Mouse (Mus musculus) liver, embryonic 15.5 days (tissue): Measurements from ENCODE around the gene Actn2. TPM values are rescaled to one million over a fixed set of nuclear protein-coding genes. Genes with fewer than 3 reads are reported as not detected.

ENCODE experiments used
- ATAC-seq: fragments of 200-750 bp; cut with Nextera tagmentation; 2 replicates; pipeline ENCODE4 v1.8.0; 2017; ENCODE audit warnings: moderate number of reproducible peaks, mild to moderate bottlenecking, moderate library complexity; ENCODE audit not compliant: insufficient read depth
- H3K27ac ChIP-seq: fragments of 300-500 bp; sonication (generic); replicated peaks from 2 replicates; pipeline ENCODE4 v1.5.1; 2015; ENCODE audit warnings: mild to moderate bottlenecking, inconsistent platforms
- H3K27me3 ChIP-seq: fragments of 300-500 bp; sonication (generic); 2 replicates; pipeline ENCODE4 v1.6.1; 2015; ENCODE audit warnings: mild to moderate bottlenecking, inconsistent platforms
- H3K36me3 ChIP-seq: fragments of 300-500 bp; sonication (generic); replicated peaks from 2 replicates; pipeline ENCODE4 v1.6.1; 2015; ENCODE audit warnings: moderate library complexity, mild to moderate bottlenecking, inconsistent platforms
- H3K4me1 ChIP-seq: fragments of 300-500 bp; sonication (generic); replicated peaks from 2 replicates; pipeline ENCODE4 v1.6.1; 2015; ENCODE audit warnings: inconsistent platforms
- H3K4me2 ChIP-seq: fragments of 300-500 bp; sonication (generic); 2 replicates; pipeline ENCODE4 v1.6.1; 2015; ENCODE audit warnings: moderate library complexity, mild to moderate bottlenecking, inconsistent platforms
- H3K4me3 ChIP-seq: fragments of 300-500 bp; sonication (generic); replicated peaks from 2 replicates; pipeline ENCODE4 v1.5.1; 2015; ENCODE audit warnings: mild to moderate bottlenecking, inconsistent platforms
- H3K9ac ChIP-seq: fragments of 300-500 bp; sonication (generic); 2 replicates; pipeline ENCODE4 v1.6.1; 2015; ENCODE audit warnings: moderate library complexity, mild to moderate bottlenecking, inconsistent platforms
- H3K9me3 ChIP-seq: fragments of 300-500 bp; sonication (generic); replicated peaks from 2 replicates; pipeline ENCODE4 v1.6.1; 2016; ENCODE audit warnings: inconsistent platforms
- WGBS: fragments of 180-500 bp; shearing (Covaris S2); methylation state at CpG from one replicate; pipeline ENCODE4 v1.1.7; 2015; ENCODE audit warnings: mixed read lengths; ENCODE audit not compliant: insufficient replicate concordance; 5-methylcytosine and 5-hydroxymethylcytosine counted together
- polyA plus RNA-seq: library from polyadenylated mRNA; unstranded; fragments of >200 nt; fragmentation: Nextera tagmentation; extraction: Ambion mirVana; gene quantifications from 2 replicates; pipeline ENCODE4 v1.2.1, GENCODE M21; 2015

Gene Actn2
- polyA plus RNA-seq, 1 experiment from 2014 or later = 22.5 TPM

GRCm38 (mm10) chr13:12314173-12314572 is 26.4 kb downstream of the Actn2 start:
- no peaks in the 10 kb centered on the region for H3K4me1 ChIP-seq
- no peak overlapping the region for H3K4me3 ChIP-seq
- H3K27ac ChIP-seq = no peak overlapping the region
- no peak for ATAC-seq
- no peaks in the 10 kb centered on the region for H3K9me3 ChIP-seq
- H3K4me2 ChIP-seq = no peak overlapping the region
- H3K27me3 ChIP-seq = no peaks in the 10 kb centered on the region
- H3K9ac ChIP-seq = no peak overlapping the region
- no peaks in the 10 kb centered on the region for H3K36me3 ChIP-seq
- WGBS = 70% methylated on average over 6 of the region's 6 CpGs

- Histone ChIP-seq H3K9me3 (no peaks in the 10 kb centered on the region), H3K27ac (no peak overlapping the region), H3K4me1 (no peaks in the 10 kb centered on the region), H3K36me3 (no peaks in the 10 kb centered on the region), H3K4me3 (no peak overlapping the region), H3K27me3 (no peaks in the 10 kb centered on the region), H3K9ac (no peak overlapping the region), H3K4me2 (no peak overlapping the region)
- 64% methylated on average over 10 of the region's 10 CpGs for WGBS
- ATAC-seq = no peak
Observed at GRCm38 (mm10) chr13:12311930-12312492, 28.5 kb downstream of the Actn2 start.

- Histone ChIP-seq H3K4me2 (no peak overlapping the region), H3K27me3 (no peaks in the 10 kb centered on the region), H3K9ac (no peak overlapping the region), H3K36me3 (no peaks in the 10 kb centered on the region), H3K4me3 (no peak overlapping the region), H3K4me1 (no peaks in the 10 kb centered on the region), H3K27ac (no peak overlapping the region), H3K9me3 (no peaks in the 10 kb centered on the region)
- no peak for ATAC-seq
- WGBS = 73% methylated on average over 4 of the region's 4 CpGs
Observed at GRCm38 (mm10) chr13:12311371-12311770, 29.2 kb downstream of the Actn2 start.

GRCm38 (mm10) chr13:12309446-12309845 is 31.1 kb downstream of the Actn2 start:
- no peak for ATAC-seq
- Histone ChIP-seq H3K9me3 (no peaks in the 10 kb centered on the region), H3K4me2 (no peak overlapping the region), H3K36me3 (no peaks in the 10 kb centered on the region), H3K27me3 (no peaks in the 10 kb centered on the region), H3K4me1 (no peaks in the 10 kb centered on the region), H3K27ac (no peak overlapping the region), H3K4me3 (no peak overlapping the region), H3K9ac (no peak overlapping the region)
- 77% methylated on average over 3 of the region's 3 CpGs for WGBS

- Histone ChIP-seq H3K9me3 (no peaks in the 10 kb centered on the region), H3K4me3 (no peak overlapping the region), H3K27ac (no peak overlapping the region), H3K4me2 (no peak overlapping the region), H3K9ac (no peak overlapping the region), H3K36me3 (no peaks in the 10 kb centered on the region), H3K27me3 (no peaks in the 10 kb centered on the region), H3K4me1 (no peaks in the 10 kb centered on the region)
- WGBS = 73% methylated on average over 12 of the region's 12 CpGs
- no peak for ATAC-seq
Observed at GRCm38 (mm10) chr13:12308878-12309277, 31.7 kb downstream of the Actn2 start.

GRCm38 (mm10) chr13:12308473-12308872 is 32.1 kb downstream of the Actn2 start:
- 79% methylated on average over 8 of the region's 8 CpGs for WGBS
- Histone ChIP-seq H3K4me1 (no peaks in the 10 kb centered on the region), H3K9me3 (no peaks in the 10 kb centered on the region), H3K36me3 (no peaks in the 10 kb centered on the region), H3K27me3 (no peaks in the 10 kb centered on the region), H3K27ac (no peak overlapping the region), H3K9ac (no peak overlapping the region), H3K4me2 (no peak overlapping the region), H3K4me3 (no peak overlapping the region)
- no peak for ATAC-seq

- Histone ChIP-seq H3K4me3 (no peak overlapping the region), H3K9ac (no peak overlapping the region), H3K27ac (no peak overlapping the region), H3K9me3 (no peaks in the 10 kb centered on the region), H3K4me2 (no peak overlapping the region), H3K27me3 (no peaks in the 10 kb centered on the region), H3K36me3 (no peaks in the 10 kb centered on the region), H3K4me1 (no peaks in the 10 kb centered on the region)
- no peak for ATAC-seq
- 37% methylated on average over 4 of the region's 4 CpGs for WGBS
Observed at GRCm38 (mm10) chr13:12307286-12307685, 33.3 kb downstream of the Actn2 start.

- no peak overlapping the region for H3K4me2 ChIP-seq
- WGBS = 52% methylated on average over 8 of the region's 8 CpGs
Observed at GRCm38 (mm10) chr13:12305540-12305939, 35.0 kb downstream of the Actn2 start.

GRCm38 (mm10) chr13:12304991-12305390 is 35.6 kb downstream of the Actn2 start:
- H3K27me3 ChIP-seq = no peaks in the 10 kb centered on the region
- WGBS = 62% methylated on average over 5 of the region's 5 CpGs
- H3K4me3 ChIP-seq = no peak overlapping the region
- H3K9ac ChIP-seq = no peak overlapping the region
- no peak overlapping the region for H3K4me2 ChIP-seq
- H3K27ac ChIP-seq = no peak overlapping the region
- H3K4me1 ChIP-seq = no peaks in the 10 kb centered on the region
- H3K36me3 ChIP-seq = no peaks in the 10 kb centered on the region
- H3K9me3 ChIP-seq = no peaks in the 10 kb centered on the region
- ATAC-seq = no peak

More at GRCm38 (mm10) chr13:12305540-12305939, 35.0 kb downstream of the Actn2 start:
- H3K36me3 ChIP-seq = no peaks in the 10 kb centered on the region
- no peaks in the 10 kb centered on the region for H3K9me3 ChIP-seq
- H3K4me3 ChIP-seq = no peak overlapping the region
- no peaks in the 10 kb centered on the region for H3K27me3 ChIP-seq
- no peak for ATAC-seq
- H3K9ac ChIP-seq = no peak overlapping the region
- no peak overlapping the region for H3K27ac ChIP-seq
- H3K4me1 ChIP-seq = no peaks in the 10 kb centered on the region

GRCm38 (mm10) chr13:12297777-12298176 is 42.8 kb downstream of the Actn2 start:
- 70% methylated on average over 6 of the region's 6 CpGs for WGBS

GRCm38 (mm10) chr13:12296701-12297100 is 43.9 kb downstream of the Actn2 start:
- H3K9ac ChIP-seq = no peak overlapping the region
- H3K9me3 ChIP-seq = no peaks in the 10 kb centered on the region
- no peaks in the 10 kb centered on the region for H3K4me1 ChIP-seq
- no peaks in the 10 kb centered on the region for H3K27me3 ChIP-seq
- H3K36me3 ChIP-seq = no peaks in the 10 kb centered on the region
- no peak overlapping the region for H3K4me2 ChIP-seq
- no peak overlapping the region for H3K4me3 ChIP-seq
- 68% methylated on average over 3 of the region's 3 CpGs for WGBS
- no peak overlapping the region for H3K27ac ChIP-seq
- no peak for ATAC-seq

More at GRCm38 (mm10) chr13:12297777-12298176, 42.8 kb downstream of the Actn2 start:
- no peak for ATAC-seq
- Histone ChIP-seq H3K9ac (no peak overlapping the region), H3K27me3 (no peaks in the 10 kb centered on the region), H3K27ac (no peak overlapping the region), H3K4me3 (no peak overlapping the region), H3K4me2 (no peak overlapping the region), H3K4me1 (no peaks in the 10 kb centered on the region), H3K36me3 (no peaks in the 10 kb centered on the region), H3K9me3 (no peaks in the 10 kb centered on the region)

- no peak overlapping the region for H3K9ac ChIP-seq
- no peak overlapping the region for H3K4me3 ChIP-seq
- no peak for ATAC-seq
- H3K4me1 ChIP-seq = no peaks in the 10 kb centered on the region
- WGBS = 78% methylated on average over 7 of the region's 7 CpGs
- H3K27me3 ChIP-seq = no peaks in the 10 kb centered on the region
- no peaks in the 10 kb centered on the region for H3K36me3 ChIP-seq
- no peak overlapping the region for H3K27ac ChIP-seq
- no peak overlapping the region for H3K4me2 ChIP-seq
- no peaks in the 10 kb centered on the region for H3K9me3 ChIP-seq
Observed at GRCm38 (mm10) chr13:12293810-12294209, 46.8 kb downstream of the Actn2 start.
